Mouse (Mus musculus) ovary, postnatal 36 days (tissue): ENCODE results near the gene Ilf3.
A peak's percentile ranks its signal among the peaks of the same experiment; 100 is the strongest.

ENCODE experiments used
- DNase-seq: peaks from one replicate; pipeline ENCODE4 v3.0.0; 2022; ENCODE audit warnings: low spot score, mixed read lengths

Gene Ilf3

DNA sequence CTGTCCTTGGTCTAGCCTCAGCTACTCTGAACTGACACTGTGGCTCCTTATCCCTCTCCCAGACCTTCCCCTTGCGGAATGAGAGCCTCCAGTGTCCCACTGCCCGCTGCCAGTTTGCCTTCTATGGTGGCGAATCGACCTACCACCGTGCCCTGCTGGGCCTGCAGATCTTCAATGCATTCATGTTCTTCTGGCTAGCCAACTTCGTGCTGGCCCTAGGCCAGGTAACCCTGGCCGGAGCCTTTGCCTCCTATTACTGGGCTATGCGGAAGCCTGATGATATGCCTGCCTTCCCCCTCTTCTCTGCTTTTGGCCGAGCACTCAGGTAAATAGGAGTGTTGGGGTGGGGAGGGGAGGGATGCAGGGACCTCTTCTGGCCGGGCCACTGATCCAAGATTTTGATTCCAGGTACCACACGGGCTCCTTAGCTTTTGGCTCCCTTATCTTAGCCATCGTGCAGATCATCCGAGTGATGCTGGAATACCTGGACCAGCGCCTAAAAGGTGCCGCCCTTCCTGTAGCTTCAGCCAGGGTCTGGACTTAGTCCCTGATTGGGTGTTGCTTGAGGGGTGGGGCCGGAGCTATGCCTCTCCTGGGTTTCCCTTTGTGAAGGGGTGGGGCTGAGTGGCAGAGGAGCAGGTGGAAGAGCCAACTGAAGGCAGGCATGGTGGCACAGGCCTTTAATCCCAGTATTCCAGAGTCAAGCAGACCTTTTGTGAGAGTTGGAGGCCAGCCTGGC lies 20.9 kb upstream of the Ilf3 start:
- DNase-seq = peak; percentile 44

DNA sequence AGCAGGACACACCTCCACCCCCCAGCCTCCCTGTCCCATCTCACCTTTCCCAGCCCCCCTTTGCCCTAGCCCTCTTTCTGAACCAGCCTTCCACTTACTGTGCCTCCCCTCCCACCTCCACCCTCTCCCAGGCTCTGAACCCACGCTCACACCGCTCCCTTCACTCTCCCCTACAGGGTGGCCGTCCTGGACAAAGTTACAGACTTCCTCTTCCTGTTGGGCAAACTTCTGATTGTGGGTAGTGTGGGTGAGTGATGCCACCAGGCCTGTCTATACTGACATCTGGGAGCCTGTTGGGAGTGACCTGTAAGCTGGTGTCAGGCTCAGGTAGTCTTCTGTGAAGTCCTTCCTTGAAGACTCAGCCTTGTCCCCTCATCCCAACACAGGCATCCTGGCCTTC lies 19.5 kb upstream of the Ilf3 start:
- DNase-seq = no peak

DNA sequence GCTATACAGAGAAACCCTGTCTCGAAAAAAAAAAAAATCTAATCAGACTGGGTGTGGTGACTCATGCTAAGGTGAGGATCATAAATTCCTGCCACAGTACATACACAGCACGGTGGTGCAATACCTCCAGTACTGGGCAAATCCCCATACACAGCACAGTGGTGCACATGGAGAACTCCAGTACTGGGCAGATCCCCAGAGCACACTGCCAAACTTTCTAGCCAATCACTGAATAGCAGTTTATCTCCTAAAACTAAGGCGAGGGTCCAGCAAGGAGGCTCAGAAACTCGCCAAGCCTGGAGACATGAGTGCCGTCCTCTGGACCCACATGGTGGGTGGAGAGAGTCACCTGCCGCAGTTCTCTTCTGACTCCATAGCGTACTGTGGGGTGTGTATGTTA lies 16.5 kb upstream of the Ilf3 start:
- no peak for DNase-seq

DNA sequence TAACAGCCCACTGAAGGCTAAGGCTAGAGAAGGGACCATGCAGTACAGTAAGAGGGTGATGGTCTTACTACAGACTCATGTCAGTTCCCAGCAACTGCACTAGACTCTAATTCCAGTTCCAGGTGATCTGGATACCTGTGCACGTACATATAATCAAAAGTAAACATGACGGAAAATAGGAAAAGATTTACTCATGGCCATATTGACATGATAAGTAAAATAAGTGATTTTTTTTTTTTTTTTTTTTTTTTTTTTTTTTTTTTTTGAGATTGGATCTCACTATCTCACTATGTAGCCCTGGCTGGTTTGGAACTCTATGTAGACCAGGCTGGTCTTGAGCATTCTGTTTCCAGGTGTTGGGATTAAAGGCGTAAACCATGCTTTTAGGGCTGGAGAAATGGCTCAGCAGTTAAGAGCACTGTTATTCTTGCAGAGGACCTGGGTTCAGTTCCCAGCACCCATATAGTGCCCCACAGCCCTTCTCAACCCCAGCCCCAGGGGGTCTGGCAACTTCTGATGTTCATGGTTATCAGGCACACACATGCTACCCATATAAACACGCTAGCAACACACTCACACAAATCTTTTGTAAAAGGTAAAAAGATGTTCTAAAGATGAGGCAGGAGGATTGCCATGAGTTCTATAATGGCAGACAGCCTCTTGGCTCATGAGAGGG lies 15.8 kb upstream of the Ilf3 start:
- DNase-seq = no peak

DNA sequence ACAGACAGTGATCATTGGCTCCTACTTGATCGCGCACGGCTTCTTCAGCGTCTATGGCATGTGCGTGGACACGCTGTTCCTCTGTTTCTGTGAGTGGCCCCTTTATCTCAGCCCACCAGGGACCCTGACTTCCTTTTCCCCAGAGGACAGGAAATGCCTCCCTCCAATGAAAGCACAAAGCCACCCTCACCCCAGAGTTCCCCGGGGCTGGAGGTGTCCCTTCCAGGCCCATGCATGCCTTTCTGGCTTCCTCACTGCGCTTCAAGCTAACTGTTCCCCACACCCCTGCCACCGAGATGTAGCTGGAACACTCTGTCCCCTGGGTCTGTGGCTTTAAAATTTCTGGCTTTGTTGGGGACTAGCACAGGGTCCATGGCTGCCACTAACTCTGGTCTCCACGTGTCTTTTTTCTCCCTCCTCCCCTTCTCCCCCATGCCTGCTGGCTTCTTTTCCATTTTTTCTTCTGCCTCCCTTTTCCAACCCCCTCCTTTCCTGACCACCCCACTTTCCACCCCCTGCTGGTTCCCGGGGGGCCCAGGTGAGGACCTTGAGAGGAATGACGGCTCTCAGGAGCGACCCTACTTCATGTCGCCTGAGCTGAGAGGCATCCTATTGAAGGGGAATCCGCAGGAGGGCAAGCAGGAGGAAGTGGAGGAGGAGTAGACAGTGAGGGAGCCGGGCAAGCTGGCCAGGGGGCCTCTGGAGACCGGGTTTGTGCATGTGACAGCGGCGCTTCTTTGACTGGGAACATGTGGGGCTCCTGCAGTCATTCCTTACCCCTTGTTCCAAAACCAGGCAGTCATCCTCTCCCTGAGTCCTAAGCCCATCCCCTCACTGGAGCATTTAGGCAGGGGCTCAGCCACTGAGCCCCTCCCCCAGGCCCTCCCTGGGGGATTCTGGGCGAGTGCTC lies 15.0 kb upstream of the Ilf3 start:
- no peak for DNase-seq

DNA sequence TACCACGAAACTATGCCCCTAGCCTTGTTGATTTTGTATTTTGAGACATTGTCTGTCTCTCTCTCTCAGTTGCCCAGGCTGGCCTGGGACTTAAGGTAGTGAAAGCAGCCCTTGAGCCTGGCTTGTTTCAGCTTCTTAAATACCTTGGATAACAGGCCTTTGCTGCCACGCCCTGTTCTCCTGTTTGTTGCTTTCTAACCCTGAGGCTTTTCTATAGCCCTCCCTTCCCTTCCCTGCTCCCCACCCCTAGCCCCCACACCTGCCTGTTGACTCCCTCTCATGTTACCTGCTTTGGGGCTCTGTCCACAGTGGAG lies 14.3 kb upstream of the Ilf3 start:
- DNase-seq = no peak

DNA sequence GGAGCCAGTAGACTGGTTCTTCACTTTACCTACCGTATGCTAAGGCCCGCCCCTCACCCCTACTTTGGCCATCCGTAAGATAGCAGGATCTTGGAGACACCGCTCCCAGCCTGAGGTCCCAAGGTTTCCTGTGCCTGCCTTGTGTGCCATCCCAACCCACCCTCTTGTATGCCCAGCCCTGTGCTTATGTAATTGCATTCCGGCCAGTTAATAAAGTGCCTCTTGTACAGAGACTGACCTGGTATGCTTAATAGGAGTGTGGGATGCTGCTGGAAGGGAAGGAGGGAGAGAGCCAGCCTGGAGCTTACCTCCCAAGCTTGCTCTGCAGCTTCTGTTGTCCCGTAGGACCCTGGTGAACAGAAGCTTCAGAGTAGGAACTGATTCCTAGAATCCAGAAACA lies 12.9 kb upstream of the Ilf3 start:
- no peak for DNase-seq

DNA sequence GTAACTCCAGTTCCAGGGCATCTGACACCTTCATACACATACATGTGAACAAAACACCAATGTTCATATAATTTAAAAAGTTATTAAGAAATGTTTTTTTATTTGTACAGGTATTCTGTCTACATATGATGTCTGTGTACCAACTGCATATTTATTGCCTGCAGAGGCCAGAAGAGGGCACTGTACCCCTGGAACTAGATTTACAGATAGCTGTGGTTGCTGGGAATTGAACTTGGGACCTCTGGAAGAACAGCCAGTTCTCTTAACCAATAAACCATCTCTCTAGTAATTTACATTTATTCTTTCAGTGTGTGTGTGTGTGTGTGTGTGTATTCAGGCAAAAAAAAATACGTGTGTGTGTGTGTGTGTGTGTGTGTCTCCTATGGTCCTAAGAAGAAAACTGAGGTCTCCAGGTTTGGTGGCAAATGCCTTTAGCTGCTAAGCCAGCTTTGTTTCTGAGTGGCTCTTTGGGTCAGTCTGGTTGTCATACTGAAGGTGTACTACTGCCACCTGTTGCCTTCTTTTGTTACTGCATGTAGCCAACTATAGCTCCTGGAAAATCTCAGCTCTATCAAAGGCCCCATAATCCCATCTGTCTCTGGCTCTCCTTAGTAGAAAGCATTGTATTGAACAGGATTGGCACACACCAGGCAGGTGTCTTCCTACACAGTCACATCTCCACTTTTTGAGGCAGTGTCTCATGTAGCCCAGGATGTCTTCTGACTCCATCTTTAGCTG lies 10.5 kb upstream of the Ilf3 start:
- DNase-seq = no peak

DNA sequence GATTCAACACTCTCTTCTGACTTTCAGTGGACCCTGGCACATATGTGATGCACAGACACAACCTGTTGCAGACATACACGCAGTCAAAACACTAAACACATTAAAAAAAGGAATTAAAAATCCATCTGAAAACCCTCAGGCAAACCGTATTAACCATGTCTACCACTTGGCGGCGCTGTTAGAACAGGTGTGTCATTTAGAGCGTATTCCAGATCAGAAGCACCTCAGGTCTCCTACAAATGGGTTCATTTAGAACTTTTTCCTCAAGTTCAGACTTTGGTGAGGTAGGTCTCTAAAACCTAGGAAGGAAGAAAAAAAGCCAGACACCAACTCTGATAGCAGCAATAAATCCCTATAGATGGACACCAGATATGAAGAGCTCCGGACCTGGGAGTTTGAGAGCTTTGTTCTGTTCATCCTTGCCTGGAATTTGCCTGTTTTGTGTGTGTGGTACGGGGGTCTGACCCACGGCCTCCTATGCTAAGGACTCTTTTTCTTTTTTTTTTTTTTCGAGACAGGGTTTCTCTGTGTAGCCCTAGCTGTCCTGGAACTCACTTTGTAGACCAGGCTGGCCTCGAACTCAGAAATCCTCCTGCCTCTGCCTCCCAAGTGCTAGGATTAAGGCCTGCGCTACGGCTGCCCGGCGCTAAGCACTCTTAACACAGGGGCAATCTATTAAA lies 990 bp upstream of the Ilf3 start:
- DNase-seq = peak; percentile 53

DNA sequence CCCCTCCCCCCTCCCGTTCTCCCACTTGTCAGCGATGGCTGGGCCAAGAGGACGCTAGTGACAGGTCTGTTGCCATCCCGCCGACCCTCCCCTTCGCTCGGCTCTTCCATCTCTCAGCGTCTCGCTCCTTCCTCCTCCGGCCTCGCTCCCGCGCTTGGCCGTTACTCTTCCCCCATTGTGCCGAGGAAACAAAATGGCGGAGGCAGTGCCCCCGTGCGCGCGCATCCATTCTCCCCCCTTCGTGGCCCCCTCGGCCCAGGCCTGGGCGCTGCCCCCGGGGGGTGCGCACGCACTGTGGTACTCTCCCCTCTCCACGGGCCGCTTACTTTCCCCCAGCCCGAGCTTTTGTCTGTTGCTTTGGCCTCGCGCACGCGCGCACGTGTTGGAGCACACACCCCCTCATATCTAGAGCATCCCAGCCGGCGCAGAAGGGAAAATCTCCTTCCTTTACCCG lies 487 bp downstream of the Ilf3 start:
- peak; percentile 72 for DNase-seq

DNA sequence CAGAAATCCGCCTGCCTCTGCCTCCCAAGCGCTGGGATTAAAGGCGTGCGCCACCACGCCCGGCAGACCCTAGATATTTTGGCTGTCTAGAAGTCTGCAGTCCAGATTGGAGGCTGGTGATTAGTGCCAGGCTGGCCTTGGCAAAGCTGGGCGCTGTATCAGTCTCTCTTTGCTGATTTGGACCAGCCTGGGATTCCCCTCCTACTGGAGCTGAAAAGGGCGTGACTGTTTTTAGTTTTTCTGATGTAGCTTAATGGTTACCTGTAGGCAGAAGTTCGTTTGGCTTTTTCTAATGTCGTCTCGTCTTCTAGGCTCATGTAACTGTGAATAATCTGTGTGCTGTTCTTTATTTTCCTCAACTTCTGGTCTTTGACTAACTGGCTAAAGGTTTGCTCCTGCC lies 1.4 kb downstream of the Ilf3 start:
- no peak for DNase-seq

DNA sequence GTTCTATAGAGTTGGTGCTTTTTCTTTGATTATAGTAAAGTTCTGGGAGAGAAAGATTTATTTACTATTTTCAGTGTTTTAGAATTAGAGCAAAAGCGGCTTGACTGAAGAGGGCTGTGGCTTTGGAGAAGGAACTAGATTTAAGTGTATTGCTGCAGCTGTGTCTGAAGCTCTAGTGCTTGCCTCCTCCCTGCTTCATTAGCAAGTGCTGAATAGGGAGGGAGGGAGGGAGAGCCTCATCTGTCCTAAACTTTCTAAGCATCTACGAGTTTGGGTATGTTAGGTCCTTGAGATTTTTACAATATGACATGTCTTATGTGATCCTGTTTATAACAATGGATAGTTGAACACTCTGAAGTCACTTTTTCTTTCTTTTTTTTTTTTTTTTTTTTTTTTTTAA lies 3.2 kb downstream of the Ilf3 start:
- DNase-seq = no peak

DNA sequence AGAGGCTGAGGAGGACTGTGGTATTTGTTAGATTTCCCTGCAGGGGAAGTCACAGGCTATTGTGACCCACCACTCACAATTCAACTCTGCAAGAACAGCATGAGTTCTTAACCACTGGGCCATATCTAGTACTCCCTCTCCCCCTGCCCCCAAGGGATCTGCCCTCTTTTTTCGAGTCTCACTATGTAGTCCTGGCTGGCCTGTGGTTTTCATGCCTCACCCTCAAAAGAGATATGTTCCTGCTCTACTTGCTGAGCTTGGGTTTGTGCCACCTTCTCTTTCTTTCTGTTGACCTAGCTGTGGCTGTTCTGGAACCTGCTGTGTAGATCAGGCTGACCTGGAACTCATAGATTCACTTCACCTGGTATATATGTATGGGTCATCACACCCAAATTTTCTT lies 4.8 kb downstream of the Ilf3 start:
- DNase-seq = no peak

DNA sequence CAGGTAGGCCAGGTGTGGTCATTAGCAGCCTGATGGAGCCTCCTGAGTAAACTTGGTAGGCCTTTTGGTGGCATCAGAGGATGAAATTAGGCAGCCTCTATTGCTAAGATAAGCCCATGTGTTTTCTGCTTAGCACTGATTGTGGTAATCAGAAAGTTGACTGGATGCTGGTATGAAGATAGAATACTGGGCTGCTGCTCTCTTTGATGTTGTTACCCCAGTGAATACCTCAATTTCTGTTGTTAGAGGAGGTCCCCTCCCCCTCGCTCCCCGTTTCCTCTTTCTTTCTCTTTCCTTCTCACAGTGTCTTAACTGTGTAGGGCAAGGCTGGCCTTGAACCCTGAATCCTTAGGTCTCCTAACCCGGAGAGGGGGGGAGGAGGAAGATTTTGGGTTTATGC lies 11.5 kb downstream of the Ilf3 start:
- DNase-seq = no peak

DNA sequence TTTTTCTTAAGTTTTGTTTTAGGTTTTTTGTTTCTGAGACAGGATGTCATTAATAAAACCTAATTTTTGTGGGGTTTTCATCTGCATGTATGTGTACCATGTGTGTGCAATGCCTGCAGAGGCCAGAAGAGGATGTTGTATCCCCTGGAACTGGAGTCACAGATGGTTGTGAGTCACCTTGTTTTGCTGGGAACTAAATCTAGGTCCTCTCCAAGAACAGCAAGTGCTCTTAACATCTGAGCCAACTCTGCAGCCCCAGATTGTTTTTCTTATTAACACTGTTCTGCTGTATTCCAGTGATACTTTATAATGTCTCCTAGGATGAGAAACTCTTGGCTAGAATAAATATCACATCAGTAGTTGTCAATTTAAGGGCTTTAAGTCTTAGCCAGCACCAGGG lies 13.2 kb downstream of the Ilf3 start:
- DNase-seq = no peak

DNA sequence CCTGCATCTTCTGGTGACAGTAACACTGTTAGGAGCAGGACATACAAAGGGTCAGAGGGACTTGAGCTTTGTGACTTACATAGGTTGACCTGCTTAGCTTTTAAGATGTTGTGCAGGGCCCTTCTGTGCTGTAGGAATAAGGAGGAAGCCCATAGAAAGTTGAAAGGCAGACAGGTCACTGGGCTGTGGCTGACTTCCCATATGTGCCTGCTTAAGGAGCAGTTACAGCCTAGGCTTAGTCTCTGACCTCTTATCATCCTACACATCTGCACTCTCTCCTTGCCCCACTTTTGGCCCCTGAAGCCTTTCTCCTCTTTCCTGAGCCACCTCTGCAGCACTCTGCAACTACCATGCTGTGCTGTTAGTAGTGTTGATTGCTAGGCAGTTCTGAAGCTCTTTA lies 16.3 kb downstream of the Ilf3 start:
- no peak for DNase-seq

DNA sequence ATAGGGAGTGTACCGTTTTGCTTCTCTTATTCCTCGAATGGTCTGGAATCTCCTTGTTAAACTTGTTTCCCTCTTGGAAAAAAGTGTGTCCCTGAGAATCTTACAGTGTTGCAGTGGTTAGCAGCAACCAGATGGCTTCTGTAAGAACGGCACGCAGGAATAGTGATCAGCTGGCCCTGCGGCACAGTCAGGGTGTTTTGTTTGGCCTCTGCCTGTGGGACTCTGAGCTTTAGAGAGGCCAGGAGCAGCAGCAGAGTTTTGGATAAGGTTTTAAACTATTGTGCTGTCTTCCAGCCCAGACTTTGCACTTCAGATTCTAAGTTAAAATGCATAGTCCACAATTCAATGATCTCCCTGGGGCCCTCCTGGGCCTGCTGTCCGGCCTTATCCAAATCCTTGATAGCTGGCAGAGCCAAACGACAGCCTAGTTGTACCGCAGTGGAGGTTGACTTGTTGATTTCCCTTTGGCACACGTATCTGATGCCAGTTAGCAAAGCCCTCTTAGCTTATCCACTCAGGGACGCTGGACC lies 25.0 kb downstream of the Ilf3 start:
- no peak for DNase-seq

DNA sequence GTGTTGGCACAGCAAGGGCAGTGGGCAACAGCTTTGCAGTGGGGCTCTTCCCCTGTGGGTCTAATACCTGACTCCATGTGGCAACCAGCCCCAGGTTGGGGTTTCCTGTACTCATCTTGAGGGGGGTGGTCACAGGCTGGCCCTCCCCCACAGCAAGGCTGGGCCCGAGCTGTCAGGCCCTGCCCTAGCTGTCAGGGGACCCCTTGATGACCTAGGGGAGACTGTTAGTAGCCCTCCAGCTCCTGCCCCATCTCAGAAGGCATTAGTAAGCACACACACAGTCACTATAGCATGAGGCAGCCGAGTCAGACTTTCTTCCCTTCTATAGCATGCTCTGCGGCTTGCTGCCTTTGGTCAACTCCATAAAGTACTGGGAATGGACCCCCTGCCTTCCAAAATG lies 28.0 kb downstream of the Ilf3 start:
- no peak for DNase-seq

DNA sequence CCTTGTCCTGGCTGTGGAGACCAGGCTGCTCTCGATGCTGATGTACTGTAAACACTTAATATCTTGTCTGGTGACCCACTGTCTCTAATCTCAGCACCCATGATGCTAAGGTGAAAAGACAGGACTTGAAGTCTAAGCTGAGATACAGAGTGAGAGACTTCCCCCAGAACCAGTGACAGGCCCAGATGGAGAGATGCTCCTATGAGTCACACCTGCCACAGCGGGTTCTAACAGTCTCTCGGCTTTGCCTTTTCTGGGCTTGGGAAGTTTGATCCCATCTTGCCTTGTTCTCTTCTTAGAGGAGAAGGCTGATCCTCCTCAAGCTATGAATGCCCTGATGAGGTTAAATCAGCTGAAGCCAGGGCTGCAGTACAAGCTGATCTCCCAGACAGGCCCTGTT lies 29.5 kb downstream of the Ilf3 start:
- no peak for DNase-seq

DNA sequence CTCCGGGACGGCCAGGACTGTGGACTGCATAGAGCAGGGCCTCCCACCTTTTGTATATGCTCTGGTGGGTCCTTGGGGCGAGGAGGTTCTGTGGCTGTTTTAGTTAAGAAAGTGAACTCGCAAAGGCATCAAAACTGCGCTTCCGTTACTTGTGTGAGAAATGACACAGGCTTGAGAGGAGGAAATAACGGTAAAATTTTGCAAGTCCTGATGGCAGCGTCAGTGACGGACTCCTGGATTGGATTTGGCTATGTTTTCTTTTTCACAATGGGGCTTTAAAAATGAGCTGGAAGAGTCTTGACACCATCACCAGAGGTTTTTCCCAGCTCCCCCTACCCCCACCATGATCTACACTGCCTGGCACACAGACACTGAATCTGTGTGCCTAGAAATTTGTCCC lies 33.4 kb downstream of the Ilf3 start:
- DNase-seq = no peak

DNA sequence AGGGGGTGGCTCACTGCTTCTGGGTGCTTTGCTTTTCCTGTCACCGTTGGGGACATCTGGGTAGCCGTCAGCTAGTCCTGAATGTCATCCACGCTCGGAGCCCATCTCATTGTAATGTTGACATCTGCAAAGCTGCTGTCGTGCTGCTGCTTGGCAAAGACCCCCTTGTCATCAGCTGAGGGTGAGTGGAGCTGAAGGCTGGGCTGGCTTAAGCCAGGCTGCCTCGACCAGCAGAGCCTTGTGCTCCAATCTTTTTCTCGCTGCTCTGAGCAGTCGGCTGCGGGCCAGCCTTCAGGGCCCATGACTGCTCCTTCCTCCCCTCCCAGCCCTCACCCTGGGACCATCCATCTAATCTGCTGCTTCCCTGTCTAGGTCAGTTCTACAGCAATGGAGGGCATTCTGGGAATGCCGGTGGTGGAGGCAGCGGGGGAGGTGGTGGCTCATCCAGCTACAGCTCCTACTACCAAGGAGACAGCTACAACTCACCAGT lies 35.1 kb downstream of the Ilf3 start:
- DNase-seq = no peak
